Mouse (Mus musculus) megakaryocyte, embryonic 14.5 days (primary cell): ENCODE data around the gene Ndufa12.

Experiments
- FLI1 ChIP-seq: IDR thresholded peaks from 2 replicates; pipeline ENCODE4 v1.6.1; 2012; ENCODE audit warnings: low read length, inconsistent platforms, mixed read lengths
- GATA1 ChIP-seq: IDR thresholded peaks from 3 replicates; pipeline ENCODE4 v1.6.1; 2012; ENCODE audit warnings: mixed read lengths, low read length, inconsistent platforms, borderline replicate concordance

- TF ChIP-seq GATA1 (no peak), FLI1 (no peak)
These were observed 36.5 kb upstream of the Ndufa12 start for GRCm38 (mm10) chr10:94162031-94162430.
